Mouse (Mus musculus) brain, embryonic 14.5 days (tissue): ENCODE results near the gene Lsm14a.

Experiments used
- CTCF ChIP-seq: fragments of 200-500 bp; IDR thresholded peaks from 2 replicates; pipeline ENCODE4 v1.5.1; 2012; ENCODE audit warnings: inconsistent platforms, mild to moderate bottlenecking, moderate library complexity, borderline replicate concordance; ENCODE audit not compliant: insufficient read depth, insufficient read length; ENCODE audit errors: extremely low read depth
- POLR2A ChIP-seq: fragments of 200-500 bp; IDR thresholded peaks from 2 replicates; pipeline ENCODE4 v1.6.1; 2012; ENCODE audit warnings: mild to moderate bottlenecking, inconsistent platforms, borderline replicate concordance; ENCODE audit not compliant: poor library complexity, insufficient read depth, insufficient read length, severe bottlenecking; ENCODE audit errors: extremely low read depth

DNA sequence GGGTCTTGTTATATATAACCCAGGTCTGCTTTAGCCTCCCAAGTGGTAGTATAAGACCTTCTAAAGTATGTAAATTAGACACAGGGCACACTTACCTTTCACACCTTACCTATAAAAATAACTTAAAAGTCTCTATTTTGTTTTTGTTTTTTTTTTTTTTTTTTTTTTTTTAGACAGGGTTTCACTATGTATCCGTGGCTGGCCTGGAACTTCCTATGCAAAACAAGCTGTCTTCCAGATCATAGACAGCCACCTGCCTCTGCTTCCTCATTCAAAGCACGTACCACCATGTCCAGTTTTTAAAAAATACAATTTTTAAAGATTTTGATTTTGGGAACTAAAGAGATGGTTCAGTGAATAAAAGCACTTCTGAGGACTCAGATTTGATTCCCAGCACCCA lies 55.8 kb downstream of the Lsm14a start:
- TF ChIP-seq CTCF, result no peak
- no peak for TF ChIP-seq POLR2A
